Mouse (Mus musculus) embryonic fibroblast, embryonic 13.5 days (primary cell): ENCODE data around the gene Cnpy2.

Experiments
- CTCF ChIP-seq: IDR thresholded peaks from 2 replicates; pipeline ENCODE4 v1.5.1; 2011; ENCODE audit warnings: mild to moderate bottlenecking, control low read depth, low read length, moderate library complexity, borderline replicate concordance; ENCODE audit not compliant: insufficient read depth
- POLR2A ChIP-seq: IDR thresholded peaks from 2 replicates; pipeline ENCODE4 v1.6.1; 2011; ENCODE audit warnings: low read depth, mild to moderate bottlenecking, control low read depth, low read length, moderate library complexity

DNA sequence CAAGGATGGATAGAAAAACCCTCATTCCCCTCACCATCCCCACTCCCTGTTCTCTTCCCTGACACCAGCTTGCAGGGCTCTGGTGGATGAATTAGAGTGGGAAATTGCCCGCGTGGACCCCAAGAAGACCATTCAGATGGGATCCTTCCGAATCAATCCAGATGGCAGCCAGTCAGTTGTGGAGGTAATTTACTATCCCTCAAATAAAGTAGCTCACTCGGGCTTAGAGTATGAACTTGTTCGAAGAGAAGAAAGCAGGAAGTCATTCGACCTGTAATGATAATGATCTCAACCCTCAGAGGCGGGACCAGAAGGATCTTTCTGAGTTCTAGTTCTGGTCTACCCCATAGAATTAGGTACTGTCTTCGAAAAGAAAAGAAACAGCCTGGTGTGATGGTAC, 1.3 kb downstream of the Cnpy2 start:
- no peak for TF ChIP-seq POLR2A
- no peak for TF ChIP-seq CTCF
